Mouse (Mus musculus): ENCODE measurements around the gene Raly.
"Not testable (repeated sequence)": the region's sequence is repeated elsewhere in the genome, so short reads cannot be mapped to it uniquely, and the experiment has no call there.

Gene Raly

GRCm38 (mm10) chr2:154863672-154864071 is 72.8 kb downstream of the Raly start:
- no peak for DNase-seq

GRCm38 (mm10) chr2:154865696-154866095 is 74.8 kb downstream of the Raly start:
- DNase-seq, result no peak

- no peak for DNase-seq
These were observed 77.2 kb downstream of the Raly start for GRCm38 (mm10) chr2:154868106-154868505.

GRCm38 (mm10) chr2:154869954-154870641 is 79.2 kb downstream of the Raly start:
- DNase-seq, result no peak

GRCm38 (mm10) chr2:154876621-154877020 is 85.7 kb downstream of the Raly start:
- DNase-seq, result no peak

GRCm38 (mm10) chr2:154891585-154891984 is 100.7 kb downstream of the Raly start:
- no peak for DNase-seq

GRCm38 (mm10) chr2:154892201-154893044 is 101.5 kb downstream of the Raly start, which contains the start of gene Eif2s2:
Gene Eif2s2, minus strand, starts transcription at chr2:154892935.
- peak; percentile 96 for DNase-seq

- no peak for DNase-seq
These were observed 102.1 kb downstream of the Raly start for GRCm38 (mm10) chr2:154893045-154893385.

- DNase-seq, result no peak
These were observed 102.7 kb downstream of the Raly start for GRCm38 (mm10) chr2:154893548-154893947.

- not testable (repeated sequence) for DNase-seq
These were observed 108.1 kb downstream of the Raly start for GRCm38 (mm10) chr2:154899004-154899403.

- DNase-seq, result not testable (repeated sequence)
These were observed 108.5 kb downstream of the Raly start for GRCm38 (mm10) chr2:154899412-154899811.

- no peak for DNase-seq
These were observed 111.2 kb downstream of the Raly start for GRCm38 (mm10) chr2:154902111-154902510.

- DNase-seq, result no peak
These were observed 114.9 kb downstream of the Raly start for GRCm38 (mm10) chr2:154905796-154906195.

GRCm38 (mm10) chr2:154908223-154908622 is 117.3 kb downstream of the Raly start:
- not testable (repeated sequence) for DNase-seq

GRCm38 (mm10) chr2:154909789-154910188 is 118.9 kb downstream of the Raly start:
- no peak for DNase-seq

- no peak for DNase-seq
These were observed 125.1 kb downstream of the Raly start for GRCm38 (mm10) chr2:154915922-154916541.

- DNase-seq, result no peak
These were observed 125.7 kb downstream of the Raly start for GRCm38 (mm10) chr2:154916547-154916946.
